Mouse (Mus musculus) large intestine, adult 2 months (tissue): ENCODE measurements around the gene Pou2f2. TPM values are rescaled to one million over a fixed set of nuclear protein-coding genes. Genes with fewer than 3 reads are reported as not detected.

Source experiments
- polyA plus RNA-seq: library from polyadenylated mRNA; depleted of rRNA; stranded (reverse); fragments of >200 nt; gene quantifications from 2 replicates; pipeline ENCODE4 v1.2.3, GENCODE M21; 2012; rRNA removed

The Pou2f2 gene
- polyA plus RNA-seq, 1 experiment, result 2.6 TPM

Other genes with a start within 250 kb of the Pou2f2 start
- not detected in 2 replicates for gene Gm4881, start 235.2 kb downstream of the Pou2f2 start, polyA plus RNA-seq
- 189 and 214 TPM in 2 replicates for gene Rabac1, start 207.0 kb downstream of the Pou2f2 start, polyA plus RNA-seq
- gene Atp1a3, start 173.8 kb downstream of the Pou2f2 start, polyA plus RNA-seq, result 1.8 and 3.3 TPM in 2 replicates
- gene Grik5, start 107.4 kb downstream of the Pou2f2 start, polyA plus RNA-seq, result 6.4 and 8.7 TPM in 2 replicates
- gene Zfp574, start 107.2 kb downstream of the Pou2f2 start, polyA plus RNA-seq, result 16.8 and 20.6 TPM in 2 replicates
- 52.6 and 66.0 TPM in 2 replicates for gene Dedd2, start 40.9 kb upstream of the Pou2f2 start, polyA plus RNA-seq
- gene Zfp526, start 41.7 kb upstream of the Pou2f2 start, polyA plus RNA-seq, result 4.2 and 7.1 TPM in 2 replicates
- 95.8 and 123 TPM in 2 replicates for gene Gsk3a, start 58.1 kb upstream of the Pou2f2 start, polyA plus RNA-seq
- 15.3 and 19.4 TPM in 2 replicates for gene Erf, start 71.0 kb upstream of the Pou2f2 start, polyA plus RNA-seq
- 44.3 and 45.6 TPM in 2 replicates for gene Cic, start 88.0 kb upstream of the Pou2f2 start, polyA plus RNA-seq
- 173 and 176 TPM in 2 replicates for gene Pafah1b3, start 118.3 kb upstream of the Pou2f2 start, polyA plus RNA-seq
- not detected in 2 replicates for gene Prr19, start 121.7 kb upstream of the Pou2f2 start, polyA plus RNA-seq
- gene Tmem145, start 126.4 kb upstream of the Pou2f2 start, polyA plus RNA-seq, result 0.19 and 0.21 TPM in 2 replicates
- gene Megf8, start 137.4 kb upstream of the Pou2f2 start, polyA plus RNA-seq, result 11.6 and 14.3 TPM in 2 replicates
- gene Cnfn, start 190.0 kb upstream of the Pou2f2 start, polyA plus RNA-seq, result not detected in 2 replicates
- 46.9 and 90.5 TPM in 2 replicates for gene Lipe, start 219.0 kb upstream of the Pou2f2 start, polyA plus RNA-seq
- 0.20 TPM in 1 of 2 replicates, not detected in the other for gene Cxcl17, start 233.2 kb upstream of the Pou2f2 start, polyA plus RNA-seq